23 mouse cellular contexts compared by ENCODE assay signal in the genomic region with DNA sequence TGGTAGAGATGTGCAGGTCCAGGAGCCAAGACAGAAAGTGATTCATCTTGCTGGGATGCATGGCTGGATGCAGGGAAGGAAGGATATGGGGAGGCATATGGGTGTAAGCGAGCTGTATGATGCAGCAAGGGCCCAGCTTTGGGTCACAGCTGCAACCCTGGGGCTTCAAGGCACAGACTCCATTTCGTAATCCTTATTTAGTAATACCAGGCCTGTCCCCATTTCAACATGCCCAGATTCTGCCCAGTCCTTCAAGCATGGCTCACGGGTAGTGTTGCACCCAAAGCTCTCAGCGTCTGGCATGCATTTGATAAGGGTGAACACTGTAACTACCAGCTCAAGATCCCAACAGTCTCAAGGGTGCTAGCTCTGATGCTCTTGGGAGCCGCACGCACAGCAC. TPM values are rescaled to one million over a fixed set of nuclear protein-coding genes. Genes with fewer than 3 reads are reported as not detected.
DNase-seq lines count a peak whose midpoint lies in the region; ATAC-seq and TF ChIP-seq lines count a peak whose summit lies in the region.
"Had no signal": no experiment of that assay in that cellular context is flagged by ENCODE, and none has a peak within 500 bp of the region (broad histone marks: within the 10 kb centered on the region; RNA-seq: fewer than 3 reads in every experiment).

No protein-coding gene starts in this region.

- no peak for DNase-seq in heart, postnatal 36 days
- DNase-seq in midbrain, embryonic 11.5 days (ENCODE audit: low spot score, missing footprints) = peak; percentile 65
- peak; percentile 33 to 54 for DNase-seq in adrenal gland, postnatal 36 days
- no peak for DNase-seq in hindbrain, postnatal 0 days (ENCODE audit: low spot score)
- DNase-seq: cerebellum, adult 18-20 months; cerebellum, postnatal 25 days; embryo, embryonic 11 days; gastrocnemius, adult 2 months; layer of hippocampus, postnatal 36 days; right cerebral cortex, postnatal 14 days had no signal

- no peak overlapping the region for H3K27ac ChIP-seq in heart, embryonic 16.5 days (ENCODE audit: low read length)
- no peak overlapping the region for H3K27ac ChIP-seq in midbrain, embryonic 11.5 days (ENCODE audit: low read depth, low read length)
- no peak overlapping the region for H3K27ac ChIP-seq in midbrain, embryonic 13.5 days
- H3K27ac ChIP-seq in hindbrain, postnatal 0 days = no peak overlapping the region
- H3K27ac ChIP-seq: gastrocnemius, adult 2 months; heart, embryonic 10.5 days; limb, embryonic 13.5 days; liver, embryonic 14.5 days; lung, embryonic 15.5 days; midbrain, embryonic 15.5 days; neural tube, embryonic 12.5 days; stomach, postnatal 0 days had no signal

- H3K9ac ChIP-seq in heart, embryonic 16.5 days (ENCODE audit: low read length) = no peak overlapping the region
- no peak overlapping the region for H3K9ac ChIP-seq in midbrain, embryonic 11.5 days (ENCODE audit: low read length)
- no peak overlapping the region for H3K9ac ChIP-seq in midbrain, embryonic 13.5 days (replicated peaks)
- H3K9ac ChIP-seq in hindbrain, postnatal 0 days (replicated peaks; ENCODE audit: low read length) = no peak overlapping the region
- H3K9ac ChIP-seq: limb, embryonic 13.5 days; liver, embryonic 14.5 days; lung, embryonic 15.5 days; midbrain, embryonic 15.5 days; neural tube, embryonic 12.5 days had no signal

- H3K36me3 ChIP-seq in heart, embryonic 16.5 days (ENCODE audit: control insufficient read depth, insufficient read depth) = no peaks in the 10 kb centered on the region
- H3K36me3 ChIP-seq in midbrain, embryonic 11.5 days (ENCODE audit: control insufficient read depth, insufficient read depth, low read length) = no peaks in the 10 kb centered on the region
- no peaks in the 10 kb centered on the region for H3K36me3 ChIP-seq in midbrain, embryonic 13.5 days
- H3K36me3 ChIP-seq in hindbrain, postnatal 0 days (ENCODE audit: insufficient read depth, low read length) = no peaks in the 10 kb centered on the region
- H3K36me3 ChIP-seq: heart, embryonic 10.5 days; limb, embryonic 13.5 days; lung, embryonic 15.5 days; midbrain, embryonic 15.5 days; neural tube, embryonic 12.5 days had no signal

- intact Hi-C loops in heart, postnatal 36 days (cut with DNase I) = no loop called here

- no peaks in the 10 kb centered on the region for H3K4me1 ChIP-seq in heart, embryonic 16.5 days (ENCODE audit: control insufficient read depth, insufficient read depth, low read length)
- H3K4me1 ChIP-seq in midbrain, embryonic 11.5 days (ENCODE audit: control insufficient read depth, insufficient read depth, low read length) = peaks cover 3% of the 10 kb centered on the region; the same call in 1 of the 2 replicates
- 0 out of 2 replicates have a peak, but pooled peaks cover 8% of the 10 kb centered on the region for H3K4me1 ChIP-seq in midbrain, embryonic 13.5 days (replicated peaks)
- H3K4me1 ChIP-seq in hindbrain, postnatal 0 days (ENCODE audit: insufficient read depth, low read length) = no peaks in the 10 kb centered on the region
- H3K4me1 ChIP-seq: heart, embryonic 10.5 days; lung, embryonic 15.5 days; midbrain, embryonic 15.5 days; neural tube, embryonic 12.5 days had no signal

- H3K4me2 ChIP-seq in heart, embryonic 16.5 days (ENCODE audit: low read depth, low read length) = no peak overlapping the region
- no peak overlapping the region for H3K4me2 ChIP-seq in midbrain, embryonic 11.5 days
- no peak overlapping the region for H3K4me2 ChIP-seq in midbrain, embryonic 13.5 days (replicated peaks)
- no peak overlapping the region for H3K4me2 ChIP-seq in hindbrain, postnatal 0 days (ENCODE audit: low read depth, low read length)
- H3K4me2 ChIP-seq: limb, embryonic 13.5 days; lung, embryonic 15.5 days; midbrain, embryonic 15.5 days; neural tube, embryonic 12.5 days had no signal

- H3K4me3 ChIP-seq in heart, embryonic 16.5 days (ENCODE audit: low read length) = no peak overlapping the region
- no peak overlapping the region for H3K4me3 ChIP-seq in midbrain, embryonic 11.5 days (ENCODE audit: low read depth, low read length)
- H3K4me3 ChIP-seq in midbrain, embryonic 13.5 days (replicated peaks) = no peak overlapping the region
- no peak overlapping the region for H3K4me3 ChIP-seq in hindbrain, postnatal 0 days (ENCODE audit: low read length)
- H3K4me3 ChIP-seq: gastrocnemius, adult 2 months; heart, embryonic 10.5 days; limb, embryonic 13.5 days; lung, embryonic 15.5 days; midbrain, embryonic 15.5 days; neural tube, embryonic 12.5 days had no signal

- 75% methylated on average over 6 of the region's 6 CpGs for WGBS in heart, embryonic 16.5 days
- WGBS in midbrain, embryonic 11.5 days = 92% methylated on average over 6 of the region's 6 CpGs
- WGBS in midbrain, embryonic 13.5 days = 95% methylated on average over 6 of the region's 6 CpGs
- WGBS in hindbrain, postnatal 0 days = 93% methylated on average over 6 of the region's 6 CpGs

- no peak for TF ChIP-seq CTCF in hindbrain, postnatal 0 days (IDR thresholded peaks at IDR 0.05; ENCODE audit: low read depth)

- peak; percentile 37; the same call in 1 of the 2 replicates for ATAC-seq in heart, embryonic 16.5 days (replicated peaks; ENCODE audit: extremely low read depth, insufficient read depth, low FRiP score)
- ATAC-seq in midbrain, embryonic 11.5 days (ENCODE audit: low FRiP score) = no peak
- ATAC-seq in midbrain, embryonic 13.5 days = no peak
- ATAC-seq in megakaryocyte progenitor cell, adult 5-6 weeks (replicated peaks; ENCODE audit: poor library complexity) = peak; percentile 97
- ATAC-seq in megakaryocyte-erythroid progenitor cell, adult 5-6 weeks (replicated peaks; ENCODE audit: low FRiP score, low TSS enrichment, poor library complexity, severe bottlenecking) = no peak
- ATAC-seq in hindbrain, postnatal 0 days = no peak
- ATAC-seq: forebrain, embryonic 14.5 days; midbrain, embryonic 15.5 days had no signal

- H3K27me3 ChIP-seq in heart, embryonic 16.5 days (ENCODE audit: control insufficient read depth, insufficient read depth, low read length) = 0 out of 2 replicates have a peak, but pooled peaks cover 2% of the 10 kb centered on the region
- H3K27me3 ChIP-seq in midbrain, embryonic 11.5 days (ENCODE audit: control insufficient read depth, insufficient read depth, low read length) = no peaks in the 10 kb centered on the region
- H3K27me3 ChIP-seq in midbrain, embryonic 13.5 days = peaks cover 17% of the 10 kb centered on the region; the same call in 1 of the 2 replicates
- H3K27me3 ChIP-seq in hindbrain, postnatal 0 days (ENCODE audit: insufficient read depth, low read length) = no peaks in the 10 kb centered on the region
- H3K27me3 ChIP-seq: lung, embryonic 15.5 days; neural tube, embryonic 12.5 days had no signal

- no peaks in the 10 kb centered on the region for H3K9me3 ChIP-seq in heart, embryonic 16.5 days (replicated peaks; ENCODE audit: control insufficient read depth, low read length)
- no peaks in the 10 kb centered on the region for H3K9me3 ChIP-seq in midbrain, embryonic 11.5 days (ENCODE audit: control insufficient read depth, low read length)
- H3K9me3 ChIP-seq in midbrain, embryonic 13.5 days = no peaks in the 10 kb centered on the region
- H3K9me3 ChIP-seq in hindbrain, postnatal 0 days (ENCODE audit: low read length) = no peaks in the 10 kb centered on the region
- H3K9me3 ChIP-seq: heart, embryonic 10.5 days; limb, embryonic 13.5 days; lung, embryonic 15.5 days; midbrain, embryonic 15.5 days; neural tube, embryonic 12.5 days had no signal

RNA-seq across cellular contexts. Expression of a gene that starts 11.0 kb away (rescaled TPM):
- 2.6 and 3.2 TPM in 2 replicates for polyA plus RNA-seq in heart, embryonic 16.5 days (2015; fragmentation: Nextera tagmentation; extraction: Ambion mirVana)
- 1 to 10 TPM; 8.7 to 9.1 TPM for total RNA-seq in heart, postnatal 36 days (2021)
- 4.2 and 4.7 TPM in 2 replicates for polyA plus RNA-seq in midbrain, embryonic 11.5 days (2014; fragmentation: Nextera tagmentation; extraction: Ambion mirVana)
- 5.0 and 5.6 TPM in 2 replicates for polyA plus RNA-seq in midbrain, embryonic 13.5 days (2015; fragmentation: Nextera tagmentation; extraction: Ambion mirVana)
- total RNA-seq in adrenal gland, postnatal 36 days (2021) = 10 to 100 TPM; 22.6 to 27.8 TPM
- 0.05 and 0.59 TPM in 2 replicates for total RNA-seq in megakaryocyte progenitor cell, adult 5-6 weeks (2015)
- 0.04 and 0.41 TPM in 2 replicates for total RNA-seq in megakaryocyte progenitor cell, adult 5-6 weeks (2017)
- total RNA-seq in megakaryocyte-erythroid progenitor cell, adult 5-6 weeks (2014; fragmentation: Nextera tagmentation) = 0.46 and 0.67 TPM in 2 replicates
- total RNA-seq in megakaryocyte-erythroid progenitor cell, adult 5-6 weeks (2017) = 0.23 and 0.56 TPM in 2 replicates
- total RNA-seq in hindbrain, postnatal 0 days (2014; rRNA removed) = 24.4 and 26.8 TPM in 2 replicates
- 8.1 and 8.9 TPM in 2 replicates for polyA plus RNA-seq in hindbrain, postnatal 0 days (2015; fragmentation: Nextera tagmentation; extraction: Ambion mirVana)
- total RNA-seq: MEL had no signal

Comparison
In these comparisons a context has a peak if more than half of its experiments do, and no peak if none do; other contexts are left out.
1. ATAC-seq: peak in heart, embryonic 16.5 days (single experiment) and megakaryocyte progenitor cell, adult 5-6 weeks (single experiment); none in midbrain, embryonic 11.5 days (single experiment), midbrain, embryonic 13.5 days (single experiment), megakaryocyte-erythroid progenitor cell, adult 5-6 weeks (single experiment) and hindbrain, postnatal 0 days (single experiment).
2. DNase-seq: peak in midbrain, embryonic 11.5 days (single experiment) and adrenal gland, postnatal 36 days (2 of 2); none in heart, postnatal 36 days (0 of 2) and hindbrain, postnatal 0 days (single experiment).
3. RNA of a gene that starts 11.0 kb away (total RNA-seq): 22.6 to 27.8 TPM in adrenal gland, postnatal 36 days, 24.4 to 26.8 TPM in hindbrain, postnatal 0 days and 8.7 to 9.1 TPM in heart, postnatal 36 days; 0.04 to 0.59 TPM in megakaryocyte progenitor cell, adult 5-6 weeks and 0.23 to 0.67 TPM in megakaryocyte-erythroid progenitor cell, adult 5-6 weeks; every median in the first group is over 4 times any median in the second.